Mouse (Mus musculus) hindbrain, embryonic 16.5 days (tissue): ENCODE data around the gene Asb1. TPM values are rescaled to one million over a fixed set of nuclear protein-coding genes. Genes with fewer than 3 reads are reported as not detected.
A peak's percentile ranks its signal among the peaks of the same experiment; 100 is the strongest.

Experiments
- ATAC-seq: fragments of 200-750 bp; cut with Nextera tagmentation; 2 replicates; pipeline ENCODE4 v1.8.0; 2017; ENCODE audit warnings: moderate TSS enrichment, moderate library complexity
- H3K27ac ChIP-seq: fragments of 300-500 bp; sonication (generic); 2 replicates; pipeline ENCODE4 v1.5.1; 2014; ENCODE audit warnings: low read depth, mild to moderate bottlenecking, control low read depth, low read length, moderate library complexity
- H3K27me3 ChIP-seq: fragments of 300-500 bp; sonication (generic); replicated peaks from 2 replicates; pipeline ENCODE4 v1.6.1; 2014; ENCODE audit warnings: low read length; ENCODE audit not compliant: control insufficient read depth, insufficient read depth
- H3K36me3 ChIP-seq: fragments of 300-500 bp; sonication (generic); 2 replicates; pipeline ENCODE4 v1.6.1; 2014; ENCODE audit warnings: mild to moderate bottlenecking, low read length, moderate library complexity, mixed read lengths; ENCODE audit not compliant: control insufficient read depth, insufficient read depth
- H3K4me1 ChIP-seq: fragments of 300-500 bp; sonication (generic); 2 replicates; pipeline ENCODE4 v1.6.1; 2014; ENCODE audit warnings: low read depth, low read length; ENCODE audit not compliant: control insufficient read depth, insufficient read depth
- H3K4me2 ChIP-seq: fragments of 300-500 bp; sonication (generic); 2 replicates; pipeline ENCODE4 v1.6.1; 2014; ENCODE audit warnings: mild to moderate bottlenecking, low read length, control low read depth, moderate library complexity
- H3K4me3 ChIP-seq: fragments of 300-500 bp; sonication (generic); 2 replicates; pipeline ENCODE4 v1.5.1; 2014; ENCODE audit warnings: mild to moderate bottlenecking, low read length, control low read depth, moderate library complexity
- H3K9ac ChIP-seq: fragments of 300-500 bp; sonication (generic); 2 replicates; pipeline ENCODE4 v1.6.1; 2014; ENCODE audit warnings: low read depth, mild to moderate bottlenecking, control low read depth, low read length, moderate library complexity
- H3K9me3 ChIP-seq: fragments of 300-500 bp; sonication (generic); 2 replicates; pipeline ENCODE4 v1.6.1; 2014; ENCODE audit warnings: mild to moderate bottlenecking, low read length, moderate library complexity; ENCODE audit not compliant: control insufficient read depth
- WGBS: fragments of 180-500 bp; shearing (Covaris S2); extraction: QIAGEN DNeasy Blood & Tissue Kit; methylation state at CpG from one replicate; pipeline ENCODE4 v1.1.7; 2014; 5-methylcytosine and 5-hydroxymethylcytosine counted together
- polyA plus RNA-seq: library from polyadenylated mRNA; unstranded; fragments of >200 nt; fragmentation: Nextera tagmentation; extraction: Ambion mirVana; gene quantifications from 2 replicates; pipeline ENCODE4 v1.2.1, GENCODE M21; 2015

Gene Asb1
- polyA plus RNA-seq, 1 experiment from 2014 or later: 10.3 TPM

- H3K4me1 ChIP-seq: no peaks in the 10 kb centered on the region
- H3K4me3 ChIP-seq: no peak overlapping the region
- H3K27ac ChIP-seq: no peak overlapping the region
- no peak overlapping the region for H3K4me2 ChIP-seq
- no peaks in the 10 kb centered on the region for H3K9me3 ChIP-seq
- no peak overlapping the region for H3K9ac ChIP-seq
- no peaks in the 10 kb centered on the region for H3K27me3 ChIP-seq
- ATAC-seq: no peak
- 86% methylated on average over 4 of the region's 4 CpGs for WGBS
- no peaks in the 10 kb centered on the region for H3K36me3 ChIP-seq
These were observed 22.7 kb downstream of the Asb1 start for GRCm38 (mm10) chr1:91562977-91563590.

- Histone ChIP-seq H3K27me3 (no peaks in the 10 kb centered on the region), H3K4me3 (no peak overlapping the region), H3K4me2 (no peak overlapping the region), H3K9me3 (no peaks in the 10 kb centered on the region), H3K27ac (no peak overlapping the region), H3K36me3 (no peaks in the 10 kb centered on the region), H3K4me1 (no peaks in the 10 kb centered on the region), H3K9ac (no peak overlapping the region)
- no peak for ATAC-seq
- WGBS: 77% methylated on average over 3 of the region's 3 CpGs
These were observed 23.7 kb downstream of the Asb1 start for GRCm38 (mm10) chr1:91564004-91564403.

GRCm38 (mm10) chr1:91564598-91564997 is 24.3 kb downstream of the Asb1 start:
- no peaks in the 10 kb centered on the region for H3K36me3 ChIP-seq
- ATAC-seq: no peak
- H3K27me3 ChIP-seq: no peaks in the 10 kb centered on the region
- H3K9ac ChIP-seq: no peak overlapping the region
- no peak overlapping the region for H3K4me2 ChIP-seq
- no peak overlapping the region for H3K27ac ChIP-seq
- H3K9me3 ChIP-seq: no peaks in the 10 kb centered on the region
- H3K4me1 ChIP-seq: no peaks in the 10 kb centered on the region
- H3K4me3 ChIP-seq: no peak overlapping the region
- WGBS: 75% methylated on average over 6 of the region's 6 CpGs

GRCm38 (mm10) chr1:91567269-91567668 is 26.9 kb downstream of the Asb1 start:
- no peak overlapping the region for H3K4me2 ChIP-seq
- WGBS: 73% methylated on average over 2 of the region's 2 CpGs
- no peaks in the 10 kb centered on the region for H3K4me1 ChIP-seq
- no peak for ATAC-seq
- no peak overlapping the region for H3K4me3 ChIP-seq
- no peak overlapping the region for H3K9ac ChIP-seq
- no peaks in the 10 kb centered on the region for H3K27me3 ChIP-seq
- H3K36me3 ChIP-seq: no peaks in the 10 kb centered on the region
- no peaks in the 10 kb centered on the region for H3K9me3 ChIP-seq
- no peak overlapping the region for H3K27ac ChIP-seq

GRCm38 (mm10) chr1:91572458-91572857 is 32.1 kb downstream of the Asb1 start:
- WGBS: 91% methylated on average over 10 of the region's 10 CpGs

GRCm38 (mm10) chr1:91574208-91574607 is 33.9 kb downstream of the Asb1 start:
- H3K4me3 ChIP-seq: no peak overlapping the region
- H3K27me3 ChIP-seq: no peaks in the 10 kb centered on the region
- no peak overlapping the region for H3K9ac ChIP-seq
- no peaks in the 10 kb centered on the region for H3K36me3 ChIP-seq
- no peak overlapping the region for H3K4me2 ChIP-seq
- H3K9me3 ChIP-seq: no peaks in the 10 kb centered on the region
- peak; percentile 84; the same call in 1 of the 2 replicates for ATAC-seq
- H3K4me1 ChIP-seq: no peaks in the 10 kb centered on the region
- WGBS: 77% methylated on average over 3 of the region's 3 CpGs
- H3K27ac ChIP-seq: no peak overlapping the region

More at GRCm38 (mm10) chr1:91572458-91572857, 32.1 kb downstream of the Asb1 start:
- no peaks in the 10 kb centered on the region for H3K27me3 ChIP-seq
- H3K4me2 ChIP-seq: no peak overlapping the region
- H3K9ac ChIP-seq: no peak overlapping the region
- ATAC-seq: no peak
- H3K4me1 ChIP-seq: no peaks in the 10 kb centered on the region
- H3K9me3 ChIP-seq: no peaks in the 10 kb centered on the region
- H3K4me3 ChIP-seq: no peak overlapping the region
- H3K36me3 ChIP-seq: no peaks in the 10 kb centered on the region
- H3K27ac ChIP-seq: no peak overlapping the region

GRCm38 (mm10) chr1:91577883-91578517 is 37.7 kb downstream of the Asb1 start:
- H3K9me3 ChIP-seq: no peaks in the 10 kb centered on the region
- no peak overlapping the region for H3K9ac ChIP-seq
- no peaks in the 10 kb centered on the region for H3K4me1 ChIP-seq
- H3K4me2 ChIP-seq: no peak overlapping the region
- WGBS: 79% methylated on average over 7 of the region's 7 CpGs
- no peak for ATAC-seq
- H3K36me3 ChIP-seq: no peaks in the 10 kb centered on the region
- H3K27me3 ChIP-seq: no peaks in the 10 kb centered on the region
- H3K27ac ChIP-seq: no peak overlapping the region
- H3K4me3 ChIP-seq: no peak overlapping the region

GRCm38 (mm10) chr1:91580503-91580902 is 40.2 kb downstream of the Asb1 start:
- Histone ChIP-seq H3K27ac (no peak overlapping the region), H3K27me3 (no peaks in the 10 kb centered on the region), H3K9ac (no peak overlapping the region), H3K36me3 (no peaks in the 10 kb centered on the region), H3K4me1 (no peaks in the 10 kb centered on the region), H3K9me3 (no peaks in the 10 kb centered on the region), H3K4me2 (no peak overlapping the region), H3K4me3 (no peak overlapping the region)
- ATAC-seq: no peak
- 90% methylated on average over 2 of the region's 2 CpGs for WGBS

GRCm38 (mm10) chr1:91581206-91581605 is 40.9 kb downstream of the Asb1 start:
- H3K9ac ChIP-seq: no peak overlapping the region
- H3K4me1 ChIP-seq: no peaks in the 10 kb centered on the region
- no peak for ATAC-seq
- H3K4me3 ChIP-seq: no peak overlapping the region
- no peak overlapping the region for H3K4me2 ChIP-seq
- no peaks in the 10 kb centered on the region for H3K27me3 ChIP-seq
- 73% methylated on average over 2 of the region's 2 CpGs for WGBS
- H3K36me3 ChIP-seq: no peaks in the 10 kb centered on the region
- H3K9me3 ChIP-seq: no peaks in the 10 kb centered on the region
- no peak overlapping the region for H3K27ac ChIP-seq
